Comparison of ENCODE assay signal across 21 mouse cellular contexts in genomic region chr8:110655827-110656226, GRCm38 (mm10). TPM values are rescaled to one million over a fixed set of nuclear protein-coding genes. Genes with fewer than 3 reads are reported as not detected.
A peak's percentile ranks its signal among the peaks of the same experiment; 100 is the strongest.
DNase-seq lines count a peak whose midpoint lies in the region; ATAC-seq lines count a peak whose summit lies in the region.
"Had no signal": no experiment of that assay in that cellular context is flagged by ENCODE, and none has a peak within 500 bp of the region (broad histone marks: within the 10 kb centered on the region; RNA-seq: fewer than 3 reads in every experiment).

No protein-coding gene starts in this region.

- H3K9ac ChIP-seq in forebrain, embryonic 16.5 days (replicated peaks; ENCODE audit: low read depth, low read length), result no peak overlapping the region
- H3K9ac ChIP-seq in forebrain, embryonic 13.5 days, result no peak overlapping the region
- no peak overlapping the region for H3K9ac ChIP-seq in midbrain, embryonic 11.5 days (ENCODE audit: low read length)
- no peak overlapping the region for H3K9ac ChIP-seq in midbrain, embryonic 16.5 days (ENCODE audit: low read depth, low read length)
- H3K9ac ChIP-seq: embryonic facial prominence, embryonic 13.5 days; heart, embryonic 12.5 days; hindbrain, embryonic 14.5 days; limb, embryonic 15.5 days; liver, embryonic 15.5 days; midbrain, embryonic 13.5 days had no signal

- no peak overlapping the region for H3K4me2 ChIP-seq in forebrain, embryonic 16.5 days (ENCODE audit: low read length)
- H3K4me2 ChIP-seq in forebrain, embryonic 13.5 days, result no peak overlapping the region
- no peak overlapping the region for H3K4me2 ChIP-seq in midbrain, embryonic 11.5 days
- H3K4me2 ChIP-seq in midbrain, embryonic 16.5 days (ENCODE audit: low read length), result no peak overlapping the region
- H3K4me2 ChIP-seq: embryonic facial prominence, embryonic 13.5 days; heart, embryonic 12.5 days; hindbrain, embryonic 14.5 days; limb, embryonic 15.5 days; liver, embryonic 15.5 days; midbrain, embryonic 13.5 days had no signal

- no peaks in the 10 kb centered on the region for H3K27me3 ChIP-seq in forebrain, embryonic 16.5 days (replicated peaks; ENCODE audit: control insufficient read depth, insufficient read depth, low read length)
- H3K27me3 ChIP-seq in forebrain, embryonic 13.5 days, result no peaks in the 10 kb centered on the region
- H3K27me3 ChIP-seq in midbrain, embryonic 11.5 days (ENCODE audit: control insufficient read depth, insufficient read depth, low read length), result no peaks in the 10 kb centered on the region
- no peaks in the 10 kb centered on the region for H3K27me3 ChIP-seq in midbrain, embryonic 16.5 days (ENCODE audit: control insufficient read depth, insufficient read depth, low read depth, low read length)
- H3K27me3 ChIP-seq: embryonic facial prominence, embryonic 13.5 days; heart, embryonic 12.5 days; limb, embryonic 15.5 days; liver, embryonic 15.5 days; midbrain, embryonic 13.5 days had no signal

- no peak overlapping the region for H3K4me3 ChIP-seq in forebrain, embryonic 16.5 days (replicated peaks; ENCODE audit: low read length)
- H3K4me3 ChIP-seq in forebrain, embryonic 13.5 days, result no peak overlapping the region
- H3K4me3 ChIP-seq in midbrain, embryonic 11.5 days (ENCODE audit: low read depth, low read length), result no peak overlapping the region
- H3K4me3 ChIP-seq in midbrain, embryonic 16.5 days (ENCODE audit: low read depth, low read length), result no peak overlapping the region
- H3K4me3 ChIP-seq: embryonic facial prominence, embryonic 13.5 days; heart, embryonic 12.5 days; limb, embryonic 15.5 days; liver, embryonic 15.5 days; midbrain, embryonic 13.5 days had no signal

- ATAC-seq in forebrain, embryonic 16.5 days, result peak; percentile 65; the same call in 1 of the 2 replicates
- ATAC-seq in forebrain, embryonic 13.5 days, result no peak
- no peak for ATAC-seq in midbrain, embryonic 11.5 days (ENCODE audit: low FRiP score)
- no peak for ATAC-seq in midbrain, embryonic 16.5 days
- ATAC-seq: intestine, embryonic 16.5 days; midbrain, embryonic 13.5 days had no signal

- peak; percentile 51 for DNase-seq in midbrain, embryonic 11.5 days (ENCODE audit: low spot score, missing footprints)
- peak; percentile 68 for DNase-seq in cerebellum, adult 9-11 months
- DNase-seq in gonadal fat pad, adult 2 months (ENCODE audit: low read depth), result peak; percentile 36
- DNase-seq in embryo, embryonic 9.5 days (ENCODE audit: extremely low spot score), result no peak
- DNase-seq in lung, postnatal 10 days, result no peak
- DNase-seq: adrenal gland, postnatal 10 days; heart, postnatal 14 days; layer of hippocampus, postnatal 36 days; right cerebral cortex, postnatal 25 days had no signal

- 73% methylated on average over 1 of the region's 1 CpGs for WGBS in forebrain, embryonic 16.5 days
- WGBS in forebrain, embryonic 13.5 days, result 85% methylated on average over 1 of the region's 1 CpGs
- WGBS in midbrain, embryonic 11.5 days, result 95% methylated on average over 1 of the region's 1 CpGs
- WGBS in midbrain, embryonic 16.5 days, result 82% methylated on average over 1 of the region's 1 CpGs

- H3K4me1 ChIP-seq in forebrain, embryonic 16.5 days (replicated peaks; ENCODE audit: control insufficient read depth, insufficient read depth, low read length), result no peaks in the 10 kb centered on the region
- peaks cover 9% of the 10 kb centered on the region; the same call in 1 of the 2 replicates for H3K4me1 ChIP-seq in forebrain, embryonic 13.5 days
- no peaks in the 10 kb centered on the region for H3K4me1 ChIP-seq in midbrain, embryonic 11.5 days (ENCODE audit: control insufficient read depth, insufficient read depth, low read length)
- no peaks in the 10 kb centered on the region for H3K4me1 ChIP-seq in midbrain, embryonic 16.5 days (ENCODE audit: control insufficient read depth, insufficient read depth, low read length)
- H3K4me1 ChIP-seq: embryonic facial prominence, embryonic 13.5 days; limb, embryonic 15.5 days; liver, embryonic 15.5 days had no signal

- H3K36me3 ChIP-seq in forebrain, embryonic 16.5 days (ENCODE audit: control insufficient read depth, insufficient read depth), result peaks cover 6% of the 10 kb centered on the region; the same call in 1 of the 2 replicates
- H3K36me3 ChIP-seq in forebrain, embryonic 13.5 days (ENCODE audit: poor library complexity, severe bottlenecking), result peaks cover 66% of the 10 kb centered on the region
- H3K36me3 ChIP-seq in midbrain, embryonic 11.5 days (ENCODE audit: control insufficient read depth, insufficient read depth, low read length), result peaks cover 2% of the 10 kb centered on the region
- H3K36me3 ChIP-seq in midbrain, embryonic 16.5 days (ENCODE audit: control insufficient read depth, insufficient read depth, low read length), result peaks cover 12% of the 10 kb centered on the region

- H3K9me3 ChIP-seq in forebrain, embryonic 16.5 days (ENCODE audit: control insufficient read depth, low read length), result no peaks in the 10 kb centered on the region
- H3K9me3 ChIP-seq in forebrain, embryonic 13.5 days (replicated peaks), result no peaks in the 10 kb centered on the region
- no peaks in the 10 kb centered on the region for H3K9me3 ChIP-seq in midbrain, embryonic 11.5 days (ENCODE audit: control insufficient read depth, low read length)
- no peaks in the 10 kb centered on the region for H3K9me3 ChIP-seq in midbrain, embryonic 16.5 days (replicated peaks; ENCODE audit: control insufficient read depth, low read length, poor library complexity, severe bottlenecking)
- H3K9me3 ChIP-seq: embryonic facial prominence, embryonic 13.5 days; heart, embryonic 12.5 days; limb, embryonic 15.5 days; liver, embryonic 15.5 days; midbrain, embryonic 13.5 days had no signal

- peak overlapping the region; percentile 51 for H3K27ac ChIP-seq in forebrain, embryonic 16.5 days (ENCODE audit: low read length)
- H3K27ac ChIP-seq in forebrain, embryonic 13.5 days, result no peak overlapping the region
- no peak overlapping the region for H3K27ac ChIP-seq in midbrain, embryonic 11.5 days (ENCODE audit: low read depth, low read length)
- no peak overlapping the region for H3K27ac ChIP-seq in midbrain, embryonic 16.5 days (ENCODE audit: low read length)
- H3K27ac ChIP-seq: embryonic facial prominence, embryonic 13.5 days; hindbrain, embryonic 14.5 days; kidney, postnatal 0 days; limb, embryonic 15.5 days; liver, embryonic 15.5 days; stomach, postnatal 0 days had no signal

RNA-seq across cellular contexts. Expression of gene Vac14, which starts 37.4 kb away (rescaled TPM):
- 28.0 and 28.1 TPM in 2 replicates for polyA plus RNA-seq in forebrain, embryonic 16.5 days (2015; fragmentation: Nextera tagmentation; extraction: Ambion mirVana)
- polyA plus RNA-seq in forebrain, embryonic 13.5 days (2015; fragmentation: Nextera tagmentation; extraction: Ambion mirVana), result 20.3 and 24.4 TPM in 2 replicates
- polyA plus RNA-seq in midbrain, embryonic 11.5 days (2014; fragmentation: Nextera tagmentation; extraction: Ambion mirVana), result 31.9 and 33.8 TPM in 2 replicates
- 25.2 and 28.5 TPM in 2 replicates for polyA plus RNA-seq in midbrain, embryonic 16.5 days (2015; fragmentation: Nextera tagmentation; extraction: Ambion mirVana)
- polyA plus RNA-seq in gonadal fat pad, adult 2 months (2012; rRNA removed), result 41.9 and 56.1 TPM in 2 replicates

Comparison
In these comparisons a context has a peak if more than half of its experiments do, and no peak if none do; other contexts are left out.
1. DNase-seq: peak in midbrain, embryonic 11.5 days (single experiment), cerebellum, adult 9-11 months (single experiment) and gonadal fat pad, adult 2 months (single experiment); none in embryo, embryonic 9.5 days (single experiment) and lung, postnatal 10 days (single experiment).